Mouse (Mus musculus) midbrain, embryonic 11.5 days (tissue): ENCODE measurements around the gene Ptprc. TPM values are rescaled to one million over a fixed set of nuclear protein-coding genes. Genes with fewer than 3 reads are reported as not detected.

Source experiments
- ATAC-seq: fragments of 200-750 bp; cut with Nextera tagmentation; 2 replicates; pipeline ENCODE4 v1.8.0; 2017; ENCODE audit warnings: moderate TSS enrichment, moderate library complexity; ENCODE audit not compliant: low FRiP score
- DNase-seq: peaks from one replicate; pipeline ENCODE4 v3.0.0; 2015; ENCODE audit warnings: low spot score; ENCODE audit errors: missing footprints
- H3K27ac ChIP-seq: fragments of 300-500 bp; sonication (generic); 2 replicates; pipeline ENCODE4 v1.5.1; 2014; ENCODE audit warnings: low read depth, low read length
- H3K27me3 ChIP-seq: fragments of 300-500 bp; sonication (generic); 2 replicates; pipeline ENCODE4 v1.6.1; 2014; ENCODE audit warnings: mild to moderate bottlenecking, low read length, moderate library complexity, mixed read lengths; ENCODE audit not compliant: control insufficient read depth, insufficient read depth
- H3K36me3 ChIP-seq: fragments of 300-500 bp; sonication (generic); 2 replicates; pipeline ENCODE4 v1.6.1; 2014; ENCODE audit warnings: mild to moderate bottlenecking, low read length, moderate library complexity, mixed read lengths; ENCODE audit not compliant: control insufficient read depth, insufficient read depth
- H3K4me1 ChIP-seq: fragments of 300-500 bp; sonication (generic); 2 replicates; pipeline ENCODE4 v1.6.1; 2014; ENCODE audit warnings: low read length; ENCODE audit not compliant: control insufficient read depth, insufficient read depth
- H3K4me2 ChIP-seq: fragments of 300-500 bp; sonication (generic); 2 replicates; pipeline ENCODE4 v1.6.1; 2014; ENCODE audit warnings: mild to moderate bottlenecking, moderate library complexity
- H3K4me3 ChIP-seq: fragments of 300-500 bp; sonication (generic); 2 replicates; pipeline ENCODE4 v1.5.1; 2014; ENCODE audit warnings: low read depth, low read length
- H3K9ac ChIP-seq: fragments of 300-500 bp; sonication (generic); 2 replicates; pipeline ENCODE4 v1.6.1; 2014; ENCODE audit warnings: low read length
- H3K9me3 ChIP-seq: fragments of 300-500 bp; sonication (generic); 2 replicates; pipeline ENCODE4 v1.6.1; 2016; ENCODE audit warnings: low read length; ENCODE audit not compliant: control insufficient read depth
- WGBS: fragments of 180-500 bp; shearing (Covaris S2); extraction: QIAGEN DNeasy Blood & Tissue Kit; methylation state at CpG from one replicate; pipeline ENCODE4 v1.1.7; 2014; 5-methylcytosine and 5-hydroxymethylcytosine counted together
- polyA plus RNA-seq: library from polyadenylated mRNA; unstranded; fragments of >200 nt; fragmentation: Nextera tagmentation; extraction: Ambion mirVana; gene quantifications from 2 replicates; pipeline ENCODE4 v1.2.1, GENCODE M21; 2014

The Ptprc gene
- polyA plus RNA-seq, 1 experiment from 2014 or later, result 0.98 TPM

DNA sequence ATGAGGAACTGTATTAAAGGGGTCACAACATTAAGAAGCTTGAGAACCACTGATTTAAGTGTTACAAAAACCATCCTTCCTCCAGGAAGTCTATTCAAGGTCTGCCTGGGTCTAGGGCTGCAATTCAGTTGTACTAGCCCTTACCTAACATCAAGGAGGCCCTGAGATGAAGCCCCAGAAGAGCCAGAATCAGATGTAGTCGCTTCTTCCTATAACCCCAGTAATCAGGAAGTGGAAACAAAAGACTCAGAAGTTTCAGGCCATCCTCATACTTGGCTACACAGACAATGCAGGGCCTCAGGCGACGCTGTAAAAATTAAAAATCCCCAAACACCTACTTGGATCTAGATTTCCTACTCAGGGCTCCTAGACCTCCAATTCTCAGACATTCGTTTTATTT lies 37.8 kb downstream of the Ptprc start:
- WGBS, result 91% methylated on average over 4 of the region's 4 CpGs
- DNase-seq, result no peak
- no peak for ATAC-seq
- Histone ChIP-seq H3K4me2 (no peak overlapping the region), H3K9ac (no peak overlapping the region), H3K4me3 (no peak overlapping the region), H3K27ac (no peak overlapping the region), H3K36me3 (no peaks in the 10 kb centered on the region), H3K9me3 (no peaks in the 10 kb centered on the region), H3K4me1 (peaks cover 13% of the 10 kb centered on the region), H3K27me3 (no peaks in the 10 kb centered on the region)

DNA sequence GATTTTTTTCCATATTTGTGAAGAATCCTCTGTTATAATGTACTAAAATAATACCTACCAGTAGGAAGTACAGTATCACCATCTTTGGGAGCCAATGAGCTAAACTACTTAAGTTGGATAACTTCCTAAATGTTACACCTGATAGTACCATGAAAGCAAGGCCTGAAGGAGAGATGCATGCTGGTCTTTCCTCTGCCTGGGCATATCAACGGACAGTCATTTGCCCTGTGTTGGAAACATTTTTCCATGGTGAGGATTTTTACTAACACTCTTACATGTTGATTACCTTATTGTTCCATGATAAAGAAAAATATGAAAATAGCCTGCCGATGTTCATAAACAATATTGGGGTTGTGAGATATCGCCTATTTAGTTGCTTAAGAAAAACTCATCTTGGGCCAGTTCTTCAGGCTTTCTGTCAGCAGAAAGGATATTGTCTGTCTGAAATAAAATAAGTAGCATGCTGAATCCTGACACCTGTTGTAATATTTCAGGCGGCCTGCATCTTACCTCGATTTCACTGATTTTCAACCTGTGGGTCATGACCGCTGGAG lies 38.4 kb downstream of the Ptprc start:
- H3K9ac ChIP-seq, result no peak overlapping the region
- no peak overlapping the region for H3K4me3 ChIP-seq
- WGBS, result 97% methylated on average over 6 of the region's 6 CpGs

GRCm38 (mm10) chr1:138136373-138136779 lies 39.1 kb downstream of the Ptprc start:
- 23% methylated on average over 17 of the region's 17 CpGs for WGBS
- peak overlapping the region; percentile 36 for H3K9ac ChIP-seq
- peak overlapping the region; percentile 33 for H3K4me2 ChIP-seq
- ATAC-seq (peak; percentile 90), DNase-seq (peak; percentile 94)
- peak overlapping the region; percentile 9; the same call in 1 of the 2 replicates for H3K4me3 ChIP-seq
- peak overlapping the region; percentile 53; the same call in 1 of the 2 replicates for H3K27ac ChIP-seq
- H3K4me1 ChIP-seq, result peaks cover 13% of the 10 kb centered on the region
- no peaks in the 10 kb centered on the region for H3K27me3 ChIP-seq
- no peaks in the 10 kb centered on the region for H3K9me3 ChIP-seq
- no peaks in the 10 kb centered on the region for H3K36me3 ChIP-seq

More for the DNA sequence above, 38.4 kb downstream of the Ptprc start:
- Histone ChIP-seq H3K36me3 (no peaks in the 10 kb centered on the region), H3K9me3 (no peaks in the 10 kb centered on the region), H3K27ac (no peak overlapping the region), H3K4me1 (peaks cover 13% of the 10 kb centered on the region), H3K4me2 (no peak overlapping the region), H3K27me3 (no peaks in the 10 kb centered on the region)
- ATAC-seq (no peak), DNase-seq (no peak)

- WGBS, result 51% methylated on average over 9 of the region's 9 CpGs
- no peaks in the 10 kb centered on the region for H3K36me3 ChIP-seq
- no peaks in the 10 kb centered on the region for H3K9me3 ChIP-seq
- no peaks in the 10 kb centered on the region for H3K27me3 ChIP-seq
- H3K4me3 ChIP-seq, result peak overlapping the region; percentile 9; the same call in 1 of the 2 replicates
- H3K4me2 ChIP-seq, result peak overlapping the region; percentile 33
- ATAC-seq (peak; percentile 49), DNase-seq (no peak)
- H3K4me1 ChIP-seq, result peaks cover 13% of the 10 kb centered on the region
- peak overlapping the region; percentile 36 for H3K9ac ChIP-seq
- H3K27ac ChIP-seq, result peak overlapping the region; percentile 53; the same call in 1 of the 2 replicates
Observed at GRCm38 (mm10) chr1:138135637-138136372, 39.7 kb downstream of the Ptprc start.

GRCm38 (mm10) chr1:138135117-138135516 lies 40.4 kb downstream of the Ptprc start:
- Histone ChIP-seq H3K27me3 (no peaks in the 10 kb centered on the region), H3K9me3 (no peaks in the 10 kb centered on the region), H3K4me2 (no peak overlapping the region), H3K27ac (no peak overlapping the region), H3K4me1 (peaks cover 13% of the 10 kb centered on the region), H3K36me3 (no peaks in the 10 kb centered on the region), H3K9ac (no peak overlapping the region), H3K4me3 (no peak overlapping the region)
- no peak for DNase-seq
- no peak for ATAC-seq

GRCm38 (mm10) chr1:138134324-138134723 lies 41.2 kb downstream of the Ptprc start:
- no peak overlapping the region for H3K9ac ChIP-seq
- no peaks in the 10 kb centered on the region for H3K9me3 ChIP-seq
- H3K27ac ChIP-seq, result no peak overlapping the region
- H3K4me1 ChIP-seq, result peaks cover 13% of the 10 kb centered on the region
- DNase-seq (no peak), ATAC-seq (no peak)
- WGBS, result 84% methylated on average over 6 of the region's 6 CpGs
- no peak overlapping the region for H3K4me2 ChIP-seq
- no peaks in the 10 kb centered on the region for H3K27me3 ChIP-seq
- H3K4me3 ChIP-seq, result no peak overlapping the region
- no peaks in the 10 kb centered on the region for H3K36me3 ChIP-seq

DNA sequence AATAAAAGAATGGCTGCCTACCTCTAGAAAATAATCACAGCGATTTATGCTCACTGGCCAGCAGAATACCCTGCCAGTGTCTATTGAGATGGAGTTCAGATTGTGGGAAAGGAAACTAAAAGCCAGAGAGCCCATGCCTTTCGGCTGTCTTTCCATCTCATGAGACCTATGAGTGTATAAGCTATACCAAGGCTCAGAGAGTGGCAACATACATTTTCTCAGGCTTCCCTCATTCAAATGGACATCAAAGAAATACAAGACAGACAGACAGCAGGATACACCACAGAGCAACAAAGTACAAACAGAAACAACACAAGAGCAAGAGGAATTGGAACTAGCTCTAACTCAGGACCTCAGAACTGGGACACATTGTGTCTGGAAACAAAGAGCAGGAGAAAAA lies 43.8 kb downstream of the Ptprc start:
- Histone ChIP-seq H3K4me2 (no peak overlapping the region), H3K4me3 (no peak overlapping the region), H3K4me1 (peaks cover 15% of the 10 kb centered on the region), H3K9ac (no peak overlapping the region), H3K27me3 (no peaks in the 10 kb centered on the region), H3K27ac (no peak overlapping the region), H3K9me3 (no peaks in the 10 kb centered on the region), H3K36me3 (no peaks in the 10 kb centered on the region)
- no peak for ATAC-seq
- no peak for DNase-seq
- 82% methylated on average over 2 of the region's 2 CpGs for WGBS

DNA sequence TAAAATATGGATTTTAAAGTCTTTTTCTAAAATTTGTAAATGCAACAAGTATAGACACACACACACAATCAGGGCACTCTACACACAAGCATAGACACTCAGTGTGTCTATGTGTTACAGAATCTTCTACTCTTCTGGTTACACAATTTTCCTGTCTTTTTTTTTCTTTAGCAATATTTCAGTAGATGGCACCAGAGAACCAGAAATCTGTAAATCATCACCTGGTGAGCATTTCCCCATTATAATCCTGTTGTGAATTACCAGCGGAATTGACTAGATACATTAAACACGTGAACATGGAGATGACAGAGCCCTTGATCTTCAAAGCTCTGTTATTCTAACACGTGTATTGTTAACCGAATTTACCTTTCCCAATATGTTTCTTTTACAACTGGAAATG lies 45.4 kb downstream of the Ptprc start:
- peaks cover 3% of the 10 kb centered on the region; the same call in 1 of the 2 replicates for H3K4me1 ChIP-seq
- ATAC-seq, result no peak
- DNase-seq, result no peak

GRCm38 (mm10) chr1:138126843-138127242 lies 48.7 kb downstream of the Ptprc start:
- Histone ChIP-seq H3K9ac (no peak overlapping the region), H3K4me3 (no peak overlapping the region), H3K36me3 (no peaks in the 10 kb centered on the region), H3K4me1 (peaks cover 2% of the 10 kb centered on the region; the same call in 1 of the 2 replicates), H3K4me2 (no peak overlapping the region), H3K27me3 (no peaks in the 10 kb centered on the region), H3K27ac (no peak overlapping the region), H3K9me3 (no peaks in the 10 kb centered on the region)
- ATAC-seq (no peak), DNase-seq (no peak)
- WGBS, result 76% methylated on average over 8 of the region's 8 CpGs

More for the DNA sequence above, 45.4 kb downstream of the Ptprc start:
- Histone ChIP-seq H3K4me2 (no peak overlapping the region), H3K9ac (no peak overlapping the region), H3K4me3 (no peak overlapping the region), H3K9me3 (no peaks in the 10 kb centered on the region), H3K36me3 (no peaks in the 10 kb centered on the region), H3K27ac (no peak overlapping the region), H3K27me3 (no peaks in the 10 kb centered on the region)
- 53% methylated on average over 4 of the region's 4 CpGs for WGBS
